Mouse (Mus musculus) liver, embryonic 13.5 days (tissue): ENCODE results near the gene Ptpn13. TPM values are rescaled to one million over a fixed set of nuclear protein-coding genes. Genes with fewer than 3 reads are reported as not detected.

Source experiments
- ATAC-seq: fragments of 200-750 bp; cut with Nextera tagmentation; 2 replicates; pipeline ENCODE4 v1.8.0; 2017; ENCODE audit warnings: low read depth, mild to moderate bottlenecking, moderate number of reproducible peaks, moderate library complexity
- DNase-seq: peaks from one replicate; pipeline ENCODE4 v3.0.0; 2022
- H3K27ac ChIP-seq: fragments of 300-500 bp; sonication (generic); 2 replicates; pipeline ENCODE4 v1.5.1; 2015; ENCODE audit warnings: moderate library complexity, mild to moderate bottlenecking, inconsistent platforms
- H3K27me3 ChIP-seq: fragments of 300-500 bp; sonication (generic); 2 replicates; pipeline ENCODE4 v1.6.1; 2015; ENCODE audit warnings: mild to moderate bottlenecking, inconsistent platforms
- H3K36me3 ChIP-seq: fragments of 300-500 bp; sonication (generic); 2 replicates; pipeline ENCODE4 v1.6.1; 2015; ENCODE audit warnings: mild to moderate bottlenecking, inconsistent platforms
- H3K4me1 ChIP-seq: fragments of 300-500 bp; sonication (generic); replicated peaks from 2 replicates; pipeline ENCODE4 v1.6.1; 2015; ENCODE audit warnings: inconsistent platforms
- H3K4me2 ChIP-seq: fragments of 300-500 bp; sonication (generic); 2 replicates; pipeline ENCODE4 v1.6.1; 2015; ENCODE audit warnings: inconsistent platforms, mild to moderate bottlenecking, moderate library complexity
- H3K4me3 ChIP-seq: fragments of 300-500 bp; sonication (generic); replicated peaks from 2 replicates; pipeline ENCODE4 v1.5.1; 2015; ENCODE audit warnings: mild to moderate bottlenecking, inconsistent platforms
- H3K9ac ChIP-seq: fragments of 300-500 bp; sonication (generic); 2 replicates; pipeline ENCODE4 v1.6.1; 2015; ENCODE audit warnings: mild to moderate bottlenecking, inconsistent platforms
- H3K9me3 ChIP-seq: fragments of 300-500 bp; sonication (generic); replicated peaks from 2 replicates; pipeline ENCODE4 v1.6.1; 2016; ENCODE audit warnings: inconsistent platforms
- WGBS: fragments of 180-500 bp; shearing (Covaris S2); methylation state at CpG from one replicate; pipeline ENCODE4 v1.1.7; 2015; ENCODE audit not compliant: insufficient replicate concordance; 5-methylcytosine and 5-hydroxymethylcytosine counted together
- polyA plus RNA-seq: library from polyadenylated mRNA; unstranded; fragments of >200 nt; fragmentation: Nextera tagmentation; extraction: Ambion mirVana; gene quantifications from 2 replicates; pipeline ENCODE4 v1.2.1, GENCODE M21; 2015

The Ptpn13 gene
- polyA plus RNA-seq, 1 experiment from 2014 or later = 0.99 TPM

DNA sequence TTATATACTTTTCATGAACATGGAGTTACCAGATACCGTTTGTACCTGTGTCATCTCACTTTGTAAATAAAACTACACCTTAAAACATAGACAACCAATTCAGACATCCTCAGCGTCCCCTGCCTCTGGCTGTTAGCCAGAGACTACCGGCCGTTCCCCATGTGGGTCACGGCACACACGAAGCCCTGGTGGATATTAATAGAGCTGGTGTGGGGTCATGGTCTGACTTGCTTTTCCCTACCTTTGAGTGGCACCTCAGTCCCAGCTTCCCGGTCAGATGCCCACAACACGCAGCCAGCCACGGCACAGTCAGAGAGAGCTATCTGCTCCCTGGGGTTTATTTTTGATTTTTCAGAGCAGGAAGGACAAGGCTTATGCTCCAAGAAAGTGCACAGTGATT lies 173.3 kb downstream of the Ptpn13 start:
- Histone ChIP-seq H3K4me2 (no peak overlapping the region), H3K27ac (no peak overlapping the region), H3K4me3 (no peak overlapping the region), H3K4me1 (no peaks in the 10 kb centered on the region; the same call in 1 of the 2 replicates), H3K9me3 (no peaks in the 10 kb centered on the region), H3K9ac (no peak overlapping the region), H3K36me3 (no peaks in the 10 kb centered on the region), H3K27me3 (no peaks in the 10 kb centered on the region)
- 74% methylated on average over 9 of the region's 9 CpGs for WGBS
- no peak for ATAC-seq
- no peak for DNase-seq

DNA sequence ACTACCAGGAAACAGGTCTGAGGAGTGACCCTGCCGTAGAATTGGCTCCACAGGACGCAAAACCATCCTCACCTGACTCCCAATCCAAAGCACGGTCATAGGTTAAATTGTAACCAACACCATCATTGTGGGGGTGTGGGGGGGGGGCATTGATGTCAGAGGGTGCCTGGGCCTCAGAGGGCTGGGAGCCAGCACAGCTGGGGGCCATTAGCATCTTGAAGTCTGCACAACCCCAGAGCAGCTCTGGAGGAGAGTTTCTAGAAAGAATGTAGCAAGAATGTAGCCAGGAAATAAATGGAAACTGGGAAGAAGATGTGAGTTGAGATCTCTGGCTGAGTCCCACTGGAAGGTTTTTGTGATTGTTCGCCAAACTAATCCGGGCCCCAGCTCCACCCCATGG lies 173.9 kb downstream of the Ptpn13 start:
- H3K4me1 ChIP-seq = no peaks in the 10 kb centered on the region; the same call in 1 of the 2 replicates
- no peak for DNase-seq
- no peak for ATAC-seq

DNA sequence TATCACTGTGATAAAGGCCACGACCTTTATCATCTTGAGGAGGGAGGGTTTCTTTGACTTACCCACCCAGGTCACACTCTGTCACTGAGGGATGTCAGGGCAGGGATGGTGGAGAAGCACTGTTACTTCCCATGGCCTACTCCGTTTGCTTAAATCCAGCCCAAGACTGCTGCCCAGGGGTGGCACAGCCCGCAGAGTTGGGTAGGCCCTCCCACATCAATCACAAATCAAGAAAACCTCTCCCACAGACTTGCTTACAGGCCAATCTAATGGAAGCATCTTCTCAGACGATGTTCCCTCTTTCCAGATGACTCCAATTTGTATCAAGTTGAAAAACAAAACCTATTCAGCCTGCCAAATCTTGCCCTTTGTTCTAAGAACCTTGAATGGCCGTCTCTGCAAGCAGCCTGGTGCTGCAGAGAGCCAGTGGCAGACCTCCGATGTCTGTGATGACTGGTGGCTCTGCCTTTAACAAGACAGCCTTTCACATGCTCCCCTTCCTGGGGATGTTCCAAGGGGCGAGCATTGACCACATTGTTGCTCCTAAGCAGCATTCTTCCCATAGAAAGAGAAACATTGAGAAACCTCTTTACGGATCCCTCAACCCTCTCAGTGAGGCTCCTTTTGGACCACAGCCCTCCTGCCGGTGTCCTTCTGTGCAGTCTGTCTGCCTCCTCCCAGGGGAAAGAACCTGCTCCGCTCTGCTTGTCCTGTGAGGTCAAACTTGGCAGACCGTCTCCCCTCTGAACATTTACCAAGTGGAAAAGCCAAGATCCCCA lies 178.3 kb downstream of the Ptpn13 start:
- ATAC-seq (no peak), DNase-seq (no peak)
- Histone ChIP-seq H3K27me3 (no peaks in the 10 kb centered on the region), H3K9me3 (no peaks in the 10 kb centered on the region), H3K36me3 (no peaks in the 10 kb centered on the region), H3K4me3 (no peak overlapping the region), H3K9ac (no peak overlapping the region), H3K27ac (no peak overlapping the region), H3K4me1 (no peaks in the 10 kb centered on the region), H3K4me2 (no peak overlapping the region)
- WGBS = 68% methylated on average over 11 of the region's 11 CpGs

More for the DNA sequence above, 173.9 kb downstream of the Ptpn13 start:
- no peak overlapping the region for H3K27ac ChIP-seq
- H3K4me3 ChIP-seq = no peak overlapping the region
- no peak overlapping the region for H3K4me2 ChIP-seq
- no peak overlapping the region for H3K9ac ChIP-seq
- WGBS = 73% methylated on average over 5 of the region's 5 CpGs
- H3K9me3 ChIP-seq = no peaks in the 10 kb centered on the region
- no peaks in the 10 kb centered on the region for H3K27me3 ChIP-seq
- no peaks in the 10 kb centered on the region for H3K36me3 ChIP-seq

DNA sequence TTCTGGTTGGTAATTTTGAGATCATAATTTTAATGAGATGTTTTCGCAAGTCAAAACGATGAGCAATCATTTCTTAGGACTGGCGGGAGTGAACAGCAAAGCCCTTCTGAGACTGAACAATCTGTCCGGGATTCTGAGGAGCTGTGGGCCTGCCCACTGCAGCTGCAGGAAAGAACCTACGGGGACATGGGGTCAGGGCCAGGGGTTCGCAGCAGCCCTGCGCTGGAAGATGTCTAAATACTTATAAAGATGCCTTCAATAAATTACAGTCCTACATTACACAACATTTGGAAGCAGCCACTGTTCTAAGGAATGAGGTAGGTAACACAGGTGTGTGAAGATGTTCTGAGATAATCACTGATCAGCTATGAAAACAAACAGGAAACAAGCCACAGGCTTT lies 180.7 kb downstream of the Ptpn13 start:
- H3K27ac ChIP-seq = no peak overlapping the region
- no peak for DNase-seq
- WGBS = 77% methylated on average over 7 of the region's 7 CpGs
- H3K9me3 ChIP-seq = no peaks in the 10 kb centered on the region
- H3K4me3 ChIP-seq = no peak overlapping the region
- no peak for ATAC-seq
- no peak overlapping the region for H3K4me2 ChIP-seq
- no peaks in the 10 kb centered on the region for H3K27me3 ChIP-seq
- H3K4me1 ChIP-seq = no peaks in the 10 kb centered on the region
- H3K36me3 ChIP-seq = no peaks in the 10 kb centered on the region
- H3K9ac ChIP-seq = no peak overlapping the region

DNA sequence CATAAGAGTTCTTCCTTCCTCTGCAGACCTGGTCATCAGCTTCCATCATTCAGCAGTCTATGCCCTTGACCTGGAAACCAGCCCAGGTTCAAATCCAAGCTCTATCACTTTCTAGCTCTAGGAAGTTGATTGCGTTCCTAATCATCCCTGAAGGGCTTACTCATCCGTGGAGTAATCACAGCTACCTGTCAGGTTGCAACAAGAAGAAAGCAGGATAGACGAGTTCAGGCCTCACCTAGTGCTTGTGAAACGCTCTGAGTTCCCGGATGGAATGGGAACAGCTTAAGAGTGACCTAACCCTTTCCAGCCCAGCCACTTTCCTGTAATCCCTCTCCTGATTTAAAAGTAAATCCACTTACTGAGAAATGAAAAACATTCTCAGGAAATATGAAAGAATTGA lies 185.2 kb downstream of the Ptpn13 start:
- WGBS = 54% methylated on average over 5 of the region's 5 CpGs
- Histone ChIP-seq H3K4me2 (no peak overlapping the region), H3K4me1 (no peaks in the 10 kb centered on the region), H3K27ac (no peak overlapping the region), H3K9me3 (no peaks in the 10 kb centered on the region), H3K27me3 (no peaks in the 10 kb centered on the region), H3K36me3 (no peaks in the 10 kb centered on the region), H3K4me3 (no peak overlapping the region), H3K9ac (no peak overlapping the region)
- no peak for ATAC-seq
- no peak for DNase-seq

DNA sequence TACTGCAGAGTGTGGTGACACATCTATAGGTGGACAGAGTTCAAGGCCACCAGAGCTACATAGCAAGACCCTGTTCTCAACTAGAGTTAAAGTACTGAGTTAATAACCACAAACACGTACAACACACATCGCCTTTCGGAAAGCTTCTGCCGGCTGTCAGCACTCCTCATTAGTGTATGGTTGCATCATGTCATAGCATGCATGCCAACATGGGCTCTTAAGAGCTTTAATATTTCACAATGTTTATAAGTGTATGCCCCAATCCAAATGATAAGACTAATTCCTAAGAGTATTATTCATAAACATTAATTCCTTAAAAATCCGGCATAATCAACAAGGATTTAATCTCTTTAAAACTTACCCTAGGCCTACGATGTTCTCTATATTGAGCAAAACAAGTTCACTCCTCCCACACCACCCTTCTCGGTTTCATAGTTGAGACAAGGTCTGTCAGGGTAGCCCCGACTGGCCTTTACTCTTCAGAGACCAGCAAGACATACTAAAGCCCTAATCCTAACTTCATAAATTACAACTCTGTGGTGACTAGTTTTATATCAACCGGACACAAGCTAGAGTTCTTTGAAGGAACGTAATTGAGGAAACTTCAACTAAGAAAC lies 186.0 kb downstream of the Ptpn13 start:
- ATAC-seq (no peak), DNase-seq (no peak)
- no peak overlapping the region for H3K4me3 ChIP-seq
- H3K27me3 ChIP-seq = no peaks in the 10 kb centered on the region
- H3K4me2 ChIP-seq = no peak overlapping the region
- no peaks in the 10 kb centered on the region for H3K36me3 ChIP-seq
- H3K9me3 ChIP-seq = no peaks in the 10 kb centered on the region
- no peak overlapping the region for H3K27ac ChIP-seq
- no peak overlapping the region for H3K9ac ChIP-seq
- 75% methylated on average over 10 of the region's 10 CpGs for WGBS
- no peaks in the 10 kb centered on the region for H3K4me1 ChIP-seq

DNA sequence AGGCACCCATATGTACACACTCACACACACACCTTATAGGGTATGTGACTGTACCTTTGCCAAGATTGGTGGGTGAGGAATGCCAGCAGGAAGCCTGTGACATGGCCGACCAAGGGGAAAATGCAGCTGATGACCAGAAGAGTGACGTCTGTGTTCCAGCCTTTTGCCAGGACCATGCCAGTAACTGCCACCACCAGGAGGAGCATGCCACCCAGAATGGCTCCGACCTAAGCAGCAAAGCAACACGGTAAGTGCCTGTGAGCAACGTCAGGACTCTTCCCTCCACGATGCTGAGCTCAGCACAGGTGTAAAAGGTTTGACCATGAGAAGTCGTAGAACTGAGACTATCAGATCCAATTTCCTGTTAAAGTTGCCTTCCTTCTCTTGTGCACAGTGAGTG lies 187.3 kb downstream of the Ptpn13 start:
- no peak overlapping the region for H3K4me2 ChIP-seq
- DNase-seq (no peak), ATAC-seq (no peak)
- no peak overlapping the region for H3K27ac ChIP-seq
- 68% methylated on average over 7 of the region's 7 CpGs for WGBS
- no peak overlapping the region for H3K9ac ChIP-seq
- H3K36me3 ChIP-seq = no peaks in the 10 kb centered on the region
- no peaks in the 10 kb centered on the region for H3K9me3 ChIP-seq
- H3K4me1 ChIP-seq = no peaks in the 10 kb centered on the region
- H3K4me3 ChIP-seq = no peak overlapping the region
- no peaks in the 10 kb centered on the region for H3K27me3 ChIP-seq

DNA sequence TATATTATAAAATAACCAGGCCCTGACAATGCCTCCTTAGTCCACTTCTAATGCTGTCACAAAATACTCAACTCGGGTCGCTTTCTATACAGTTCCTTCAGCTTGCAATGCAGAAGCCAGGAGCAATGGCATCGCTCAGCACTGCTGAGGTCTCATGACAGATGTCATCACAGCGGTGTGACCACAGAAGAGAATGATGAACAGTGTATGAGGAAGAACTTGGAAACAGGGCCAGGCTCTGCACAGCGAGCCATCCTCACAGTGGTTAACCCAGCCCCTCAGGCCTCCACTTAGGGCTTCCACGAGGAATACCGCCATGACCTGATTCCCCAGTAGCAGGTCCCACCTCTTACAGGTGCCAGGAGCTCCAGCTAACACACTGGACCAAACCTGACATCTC lies 189.4 kb downstream of the Ptpn13 start:
- WGBS = 58% methylated on average over 7 of the region's 7 CpGs
- no peaks in the 10 kb centered on the region for H3K4me1 ChIP-seq
- H3K9ac ChIP-seq = no peak overlapping the region
- H3K4me3 ChIP-seq = no peak overlapping the region
- H3K27ac ChIP-seq = no peak overlapping the region
- no peak for ATAC-seq
- no peaks in the 10 kb centered on the region for H3K27me3 ChIP-seq
- no peaks in the 10 kb centered on the region for H3K9me3 ChIP-seq
- H3K36me3 ChIP-seq = no peaks in the 10 kb centered on the region
- no peak overlapping the region for H3K4me2 ChIP-seq
- DNase-seq = no peak

DNA sequence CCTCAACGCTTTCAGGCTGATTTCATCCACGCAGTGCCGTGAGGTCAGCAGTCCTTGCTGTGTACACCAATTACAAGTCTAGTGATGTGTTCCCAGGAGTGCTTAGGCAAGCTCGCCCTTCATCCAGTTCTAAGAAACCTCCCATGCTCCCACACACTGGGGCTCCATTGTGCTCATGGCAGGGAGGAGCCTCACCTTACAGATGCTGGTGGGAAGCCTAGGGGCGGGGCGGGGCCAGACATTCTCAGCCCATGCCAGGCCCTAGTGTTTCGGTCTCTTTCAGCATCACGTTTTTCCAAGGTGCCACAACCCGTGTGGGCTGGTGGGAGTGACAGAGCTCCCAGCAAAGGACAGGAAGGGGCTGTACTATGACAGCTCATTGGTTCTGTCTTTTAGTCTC lies 192.2 kb downstream of the Ptpn13 start:
- WGBS = 69% methylated on average over 9 of the region's 9 CpGs

DNA sequence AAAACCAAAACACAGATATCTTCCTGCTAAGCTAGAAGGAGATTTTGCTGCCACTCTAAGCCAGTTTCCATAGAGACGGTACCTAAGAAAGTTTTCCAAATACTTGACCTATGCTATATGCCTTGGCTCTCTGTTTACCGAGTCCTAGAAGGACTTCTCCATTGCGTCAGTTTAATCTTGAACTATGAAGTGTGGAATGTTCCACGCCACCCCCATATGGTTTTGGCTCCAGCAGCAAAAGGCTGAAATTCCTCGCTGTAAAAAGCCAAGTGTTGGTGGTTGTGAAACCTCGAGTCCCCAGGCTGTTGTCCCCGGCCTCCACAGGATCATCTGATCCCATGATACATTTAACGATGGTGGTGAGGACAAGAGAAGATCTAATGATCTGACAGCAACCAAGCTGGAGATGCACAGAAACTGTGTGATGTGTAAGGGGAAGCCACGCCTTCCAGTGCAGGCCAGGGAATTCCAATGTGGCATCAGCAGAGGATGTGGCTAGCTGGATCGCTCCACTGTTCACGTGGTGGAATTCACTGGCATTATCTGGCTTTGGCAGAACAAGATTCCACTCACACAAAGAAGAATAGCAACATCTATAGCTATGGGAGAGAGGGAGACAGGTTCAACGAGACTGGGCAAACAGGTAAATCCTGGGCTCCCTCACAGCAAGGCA lies 195.4 kb downstream of the Ptpn13 start:
- WGBS = 53% methylated on average over 12 of the region's 12 CpGs
- Histone ChIP-seq H3K27ac (no peak overlapping the region), H3K36me3 (no peaks in the 10 kb centered on the region), H3K9me3 (no peaks in the 10 kb centered on the region), H3K27me3 (no peaks in the 10 kb centered on the region), H3K4me3 (no peak overlapping the region), H3K4me2 (no peak overlapping the region), H3K4me1 (no peaks in the 10 kb centered on the region), H3K9ac (no peak overlapping the region)
- DNase-seq (no peak), ATAC-seq (no peak)

More for the DNA sequence above, 192.2 kb downstream of the Ptpn13 start:
- Histone ChIP-seq H3K36me3 (no peaks in the 10 kb centered on the region), H3K4me1 (no peaks in the 10 kb centered on the region), H3K27me3 (no peaks in the 10 kb centered on the region), H3K9ac (no peak overlapping the region), H3K4me2 (no peak overlapping the region), H3K27ac (no peak overlapping the region), H3K9me3 (no peaks in the 10 kb centered on the region), H3K4me3 (no peak overlapping the region)
- ATAC-seq = no peak
- no peak for DNase-seq

DNA sequence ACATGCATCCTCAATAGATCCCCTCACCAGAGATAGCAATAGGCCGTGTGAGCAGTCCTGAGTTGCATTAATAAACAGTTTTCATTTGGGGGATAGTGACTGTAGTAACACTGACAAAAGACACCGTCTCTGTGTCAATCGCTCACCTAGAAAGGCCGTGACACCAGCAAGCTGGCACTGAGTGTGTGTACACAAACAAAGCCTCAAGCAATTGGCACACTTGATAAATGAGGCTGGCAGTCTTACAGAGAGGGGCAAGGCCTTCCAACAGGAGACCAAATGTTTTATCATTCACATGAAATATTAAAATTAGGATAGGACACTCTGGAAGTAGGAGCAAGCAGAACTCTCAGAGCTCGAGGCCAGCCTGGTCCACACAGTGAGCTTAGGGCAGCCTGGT lies 197.3 kb downstream of the Ptpn13 start:
- 69% methylated on average over 5 of the region's 5 CpGs for WGBS

More for the DNA sequence above, 197.3 kb downstream of the Ptpn13 start:
- H3K27me3 ChIP-seq = no peaks in the 10 kb centered on the region
- no peaks in the 10 kb centered on the region for H3K4me1 ChIP-seq
- DNase-seq = no peak
- H3K9me3 ChIP-seq = no peaks in the 10 kb centered on the region
- H3K27ac ChIP-seq = no peak overlapping the region
- H3K9ac ChIP-seq = no peak overlapping the region
- no peak overlapping the region for H3K4me2 ChIP-seq
- H3K36me3 ChIP-seq = no peaks in the 10 kb centered on the region
- ATAC-seq = no peak
- no peak overlapping the region for H3K4me3 ChIP-seq
